Mouse (Mus musculus): ENCODE results near the gene Gpbar1. TPM values are rescaled to one million over a fixed set of nuclear protein-coding genes. Genes with fewer than 3 reads are reported as not detected.

The Gpbar1 gene
- 0.35 and 0.92 TPM in 2 replicates for polyA plus RNA-seq (2015; fragmentation: Nextera tagmentation; extraction: Ambion mirVana)

GRCm38 (mm10) chr1:74278538-74278937 is at the start of gene Gpbar1:
Gene Gpbar1, plus strand, starts transcription at chr1:74278550.
- DNase-seq (ENCODE audit: low spot score), result no peak

- DNase-seq (ENCODE audit: low spot score), result no peak
Observed at GRCm38 (mm10) chr1:74229942-74230341, 48.4 kb upstream of the Gpbar1 start.

GRCm38 (mm10) chr1:74230992-74231391 is 47.4 kb upstream of the Gpbar1 start:
- no peak for DNase-seq (ENCODE audit: low spot score)

- peak; percentile 98 for DNase-seq (ENCODE audit: low spot score)
Observed at GRCm38 (mm10) chr1:74235938-74236589, 42.3 kb upstream of the Gpbar1 start, which contains the start of gene Arpc2. Gene Arpc2, plus strand, starts transcription at chr1:74236084.

GRCm38 (mm10) chr1:74236590-74237317 is 41.6 kb upstream of the Gpbar1 start:
- peak; percentile 37 for DNase-seq (ENCODE audit: low spot score)

- DNase-seq (ENCODE audit: low spot score), result no peak
Observed at GRCm38 (mm10) chr1:74237671-74238070, 40.7 kb upstream of the Gpbar1 start.

- DNase-seq (ENCODE audit: low spot score), result no peak
Observed at GRCm38 (mm10) chr1:74238136-74238535, 40.2 kb upstream of the Gpbar1 start.

- DNase-seq (ENCODE audit: low spot score), result no peak
Observed at GRCm38 (mm10) chr1:74239162-74239561, 39.2 kb upstream of the Gpbar1 start.

GRCm38 (mm10) chr1:74239618-74240017 is 38.7 kb upstream of the Gpbar1 start:
- DNase-seq (ENCODE audit: low spot score), result no peak

- DNase-seq (ENCODE audit: low spot score), result no peak
Observed at GRCm38 (mm10) chr1:74240311-74240710, 38.0 kb upstream of the Gpbar1 start.

- DNase-seq (ENCODE audit: low spot score), result no peak
Observed at GRCm38 (mm10) chr1:74240832-74241231, 37.5 kb upstream of the Gpbar1 start.

- DNase-seq (ENCODE audit: low spot score), result peak; percentile 48
Observed at GRCm38 (mm10) chr1:74245525-74245924, 32.8 kb upstream of the Gpbar1 start.

GRCm38 (mm10) chr1:74248799-74249198 is 29.6 kb upstream of the Gpbar1 start:
- peak; percentile 71 for DNase-seq (ENCODE audit: low spot score)

GRCm38 (mm10) chr1:74249331-74249980 is 28.9 kb upstream of the Gpbar1 start:
- no peak for DNase-seq (ENCODE audit: low spot score)

GRCm38 (mm10) chr1:74250096-74250495 is 28.3 kb upstream of the Gpbar1 start:
- DNase-seq (ENCODE audit: low spot score), result no peak

GRCm38 (mm10) chr1:74255704-74256345 is 22.5 kb upstream of the Gpbar1 start:
- DNase-seq (ENCODE audit: low spot score), result no peak

GRCm38 (mm10) chr1:74256782-74257181 is 21.6 kb upstream of the Gpbar1 start:
- DNase-seq (ENCODE audit: low spot score), result no peak

- DNase-seq (ENCODE audit: low spot score), result peak; percentile 19
Observed at GRCm38 (mm10) chr1:74262510-74262909, 15.8 kb upstream of the Gpbar1 start.

GRCm38 (mm10) chr1:74268750-74269149 is 9.6 kb upstream of the Gpbar1 start:
- no peak for DNase-seq (ENCODE audit: low spot score)

GRCm38 (mm10) chr1:74271659-74272058 is 6.7 kb upstream of the Gpbar1 start:
- no peak for DNase-seq (ENCODE audit: low spot score)

GRCm38 (mm10) chr1:74275015-74275414 is 3.3 kb upstream of the Gpbar1 start:
- DNase-seq (ENCODE audit: low spot score), result no peak

GRCm38 (mm10) chr1:74277041-74277440 is 1.3 kb upstream of the Gpbar1 start:
- no peak for DNase-seq (ENCODE audit: low spot score)

Measured in thymus, postnatal 0 days (tissue).